Mouse (Mus musculus) left cerebral cortex, adult 8-10 months (tissue): ENCODE data around the gene Coa5. TPM values are rescaled to one million over a fixed set of nuclear protein-coding genes. Genes with fewer than 3 reads are reported as not detected.

ENCODE experiments used
- DNase-seq, 2 experiments: peaks; one replicate each; pipeline ENCODE4 v3.0.0; 2022; ENCODE audit warnings: low spot score in 2 of 2
- total RNA-seq, 4 experiments: library from RNA; stranded (reverse); gene quantifications; 2 replicates each; pipeline ENCODE4 v1.2.4; 2022

Coa5 gene
- total RNA-seq, 4 experiments from 2014 or later: 63.5 to 76.8 (median 70.0) TPM

- peak; percentile 44 to 88 for DNase-seq
Measured at GRCm38 (mm10) chr1:37368125-37368524, 61.8 kb downstream of the Coa5 start.

Other genes with a start within 250 kb of the Coa5 start
- gene Cnga3, start 215.7 kb downstream of the Coa5 start, total RNA-seq: under 1 TPM; 0.11 to 0.46 (median 0.27) TPM
- gene Inpp4a, start 130.2 kb downstream of the Coa5 start, total RNA-seq: 100 to 1,000 TPM; 207 to 234 (median 221) TPM
- 10 to 100 TPM; 52.7 to 71.7 (median 57.1) TPM for gene Unc50, start within 50 bp of the Coa5 start, total RNA-seq
- 10 to 100 TPM; 28.8 to 31.9 (median 29.2) TPM for gene Mgat4a, start 110.9 kb upstream of the Coa5 start, total RNA-seq